Mouse (Mus musculus) testis, adult 2 months (tissue): ENCODE measurements at regions not wholly inside any gene's neighbourhood (a gene's known extent, or its start where the extent isn't known, plus 50 kb on each side); places are given as distances from the start of the nearest gene placed in this dataset.

Experiments used
- CTCF ChIP-seq: fragments of 200-500 bp; IDR thresholded peaks from 2 replicates; pipeline ENCODE4 v1.5.1; 2012; ENCODE audit warnings: low read depth, mild to moderate bottlenecking, inconsistent platforms, low read length, moderate library complexity; ENCODE audit not compliant: control insufficient read depth, insufficient read depth, insufficient replicate concordance
- POLR2A ChIP-seq: fragments of 200-500 bp; IDR thresholded peaks from 2 replicates; pipeline ENCODE4 v1.6.1; 2012; ENCODE audit warnings: low read depth, mild to moderate bottlenecking, inconsistent platforms, low read length, moderate library complexity; ENCODE audit not compliant: control insufficient read depth

DNA sequence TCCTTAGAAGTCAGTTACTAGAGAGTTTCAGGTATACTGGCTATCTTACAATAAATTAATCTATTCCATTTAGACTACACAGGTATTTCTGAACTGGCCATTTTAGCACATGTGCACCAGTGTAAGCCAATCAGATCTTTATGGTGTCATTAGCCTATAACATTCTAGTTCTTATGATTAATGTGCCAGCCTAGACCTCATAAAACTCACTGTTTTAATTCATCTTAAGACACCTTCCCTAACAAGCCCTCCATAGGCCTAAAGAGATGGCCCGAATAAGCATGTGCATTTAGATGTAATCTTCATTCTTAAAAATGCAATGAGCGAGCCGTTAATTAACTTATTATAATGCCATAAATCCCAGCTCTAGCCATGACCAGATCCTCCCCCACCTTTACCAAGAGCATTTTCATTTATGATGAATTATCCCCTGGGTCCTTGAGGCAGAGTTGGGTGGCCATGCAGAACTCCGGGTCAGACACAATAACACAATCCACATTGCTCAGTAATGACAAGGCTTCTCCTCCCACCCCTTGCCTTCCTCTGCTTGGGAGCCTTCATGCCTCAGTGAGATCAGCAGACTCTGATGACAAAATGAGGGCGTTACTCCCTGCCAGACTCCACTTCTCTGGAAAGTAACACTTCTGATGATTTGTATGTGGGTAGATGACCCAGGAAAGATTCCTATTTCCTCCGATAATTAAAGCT is 311.6 kb upstream of the Pkn2 start:
- TF ChIP-seq CTCF (no peak), POLR2A (no peak)
